Mouse (Mus musculus) embryonic fibroblast, embryonic 13.5 days (primary cell): ENCODE data around the gene Wnt6.

Source experiments
- CTCF ChIP-seq: IDR thresholded peaks from 2 replicates; pipeline ENCODE4 v1.5.1; 2011; ENCODE audit warnings: mild to moderate bottlenecking, control low read depth, low read length, moderate library complexity, borderline replicate concordance; ENCODE audit not compliant: insufficient read depth
- POLR2A ChIP-seq: IDR thresholded peaks from 2 replicates; pipeline ENCODE4 v1.6.1; 2011; ENCODE audit warnings: low read depth, mild to moderate bottlenecking, control low read depth, low read length, moderate library complexity

DNA sequence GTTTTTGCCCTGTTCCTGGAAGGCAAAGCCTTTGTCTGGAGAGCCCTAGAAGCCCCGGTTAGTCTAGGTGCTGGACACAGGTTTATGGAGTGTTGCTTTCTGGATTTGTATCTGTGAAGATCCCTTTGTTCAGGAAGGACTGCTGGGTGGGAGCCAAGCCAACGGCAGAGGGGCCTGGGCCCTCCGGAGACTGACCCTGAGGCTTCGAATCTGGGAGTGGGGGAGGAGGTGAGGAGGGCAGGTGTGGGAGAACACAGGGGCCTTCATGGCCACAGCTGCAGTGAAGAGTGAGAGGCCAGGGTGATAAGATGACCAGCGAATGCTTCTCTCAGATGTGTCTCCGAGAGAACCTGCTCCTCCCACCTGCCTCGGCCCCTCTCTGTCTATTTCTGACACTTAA is 2.4 kb downstream of the Wnt6 start:
- TF ChIP-seq CTCF (no peak), POLR2A (no peak)
